8 mouse cellular contexts compared by ENCODE assay signal in genomic region chr11:101176933-101177773, GRCm38 (mm10). TPM values are rescaled to one million over a fixed set of nuclear protein-coding genes. Genes with fewer than 3 reads are reported as not detected.
DNase-seq lines count a peak whose midpoint lies in the region; ATAC-seq lines count a peak whose summit lies in the region.

No protein-coding gene starts in this region.

- no peak overlapping the region for H3K4me3 ChIP-seq in liver, embryonic 11.5 days (ENCODE audit: low read depth, low read length)

- H3K27ac ChIP-seq in liver, embryonic 11.5 days (ENCODE audit: low read depth, low read length): no peak overlapping the region

- no peaks in the 10 kb centered on the region for H3K9me3 ChIP-seq in liver, embryonic 11.5 days (ENCODE audit: control insufficient read depth, low read length)

- no peaks in the 10 kb centered on the region for H3K36me3 ChIP-seq in liver, embryonic 11.5 days (ENCODE audit: control insufficient read depth, insufficient read depth, low read length)

- no peak for ATAC-seq in liver, embryonic 11.5 days (replicated peaks; ENCODE audit: low FRiP score)
- peak; percentile 7; the same call in 1 of the 2 replicates for ATAC-seq in granulocyte monocyte progenitor cell, adult 5-6 weeks (replicated peaks; ENCODE audit: poor library complexity, severe bottlenecking)
- peak; percentile 53 for ATAC-seq in neutrophil, adult 5-6 weeks (ENCODE audit: extremely low read depth, insufficient number of reproducible peaks, low FRiP score, poor library complexity, severe bottlenecking)

- H3K4me1 ChIP-seq in liver, embryonic 11.5 days (replicated peaks; ENCODE audit: control insufficient read depth, insufficient read depth, low read length): peaks cover 25% of the 10 kb centered on the region

- DNase-seq in liver: peak; percentile 59
- DNase-seq in liver, embryonic 11.5 days (ENCODE audit: low spot score): no peak
- peak; percentile 96 for DNase-seq in cerebellum, adult 9-10 months
- DNase-seq in kidney, postnatal 14 days: peak; percentile 65
- peak; percentile 50 to 55 for DNase-seq in lung, adult 18-20 months
- peak; percentile 12 for DNase-seq in yolk sac, embryonic 10.5 days (ENCODE audit: low spot score)

- 34% methylated on average over 22 of the region's 22 CpGs for WGBS in liver, embryonic 11.5 days

- no peak overlapping the region for H3K9ac ChIP-seq in liver, embryonic 11.5 days (ENCODE audit: low read depth, low read length)

- peaks cover 71% of the 10 kb centered on the region for H3K27me3 ChIP-seq in liver, embryonic 11.5 days (replicated peaks; ENCODE audit: control insufficient read depth, insufficient read depth, low read length)

- H3K4me2 ChIP-seq in liver, embryonic 11.5 days: no peak overlapping the region

RNA-seq across cellular contexts. Expression of gene Ccr10, which starts 1.9 kb away (rescaled TPM):
- polyA plus RNA-seq in liver, embryonic 11.5 days (2014; fragmentation: Nextera tagmentation; extraction: Ambion mirVana): 0.10 TPM in 1 of 2 replicates, not detected in the other
- total RNA-seq in granulocyte monocyte progenitor cell, adult 5-6 weeks (2014; fragmentation: Nextera tagmentation): not detected in 2 replicates
- total RNA-seq in granulocyte monocyte progenitor cell, adult 5-6 weeks (2017): 0.09 TPM in 1 of 2 replicates, not detected in the other
- total RNA-seq in neutrophil, adult 5-6 weeks (2017): not detected in 2 replicates

RNA-seq across cellular contexts. Expression of gene Plekhh3, which starts 6.0 kb away (rescaled TPM):
- polyA plus RNA-seq in liver, embryonic 11.5 days (2014; fragmentation: Nextera tagmentation; extraction: Ambion mirVana): 3.4 and 3.8 TPM in 2 replicates
- 1.4 TPM in 1 of 2 replicates, not detected in the other for total RNA-seq in granulocyte monocyte progenitor cell, adult 5-6 weeks (2014; fragmentation: Nextera tagmentation)
- total RNA-seq in granulocyte monocyte progenitor cell, adult 5-6 weeks (2017): 0.47 TPM in 1 of 2 replicates, not detected in the other
- 0.37 and 0.81 TPM in 2 replicates for total RNA-seq in neutrophil, adult 5-6 weeks (2017)

RNA-seq across cellular contexts. Expression of gene Cntnap1, which starts 6.8 kb away (rescaled TPM):
- polyA plus RNA-seq in liver, embryonic 11.5 days (2014; fragmentation: Nextera tagmentation; extraction: Ambion mirVana): 0.34 and 0.40 TPM in 2 replicates
- 0.41 and 0.83 TPM in 2 replicates for total RNA-seq in granulocyte monocyte progenitor cell, adult 5-6 weeks (2014; fragmentation: Nextera tagmentation)
- total RNA-seq in granulocyte monocyte progenitor cell, adult 5-6 weeks (2017): 0.36 and 0.65 TPM in 2 replicates
- not detected in 2 replicates for total RNA-seq in neutrophil, adult 5-6 weeks (2017)

RNA-seq across cellular contexts. Expression of gene Tubg2, which starts 21.4 kb away (rescaled TPM):
- polyA plus RNA-seq in liver, embryonic 11.5 days (2014; fragmentation: Nextera tagmentation; extraction: Ambion mirVana): 1.3 and 1.8 TPM in 2 replicates
- not detected in 2 replicates for total RNA-seq in granulocyte monocyte progenitor cell, adult 5-6 weeks (2014; fragmentation: Nextera tagmentation)
- not detected in 2 replicates for total RNA-seq in granulocyte monocyte progenitor cell, adult 5-6 weeks (2017)
- 0.35 TPM in 1 of 2 replicates, not detected in the other for total RNA-seq in neutrophil, adult 5-6 weeks (2017)

RNA-seq across cellular contexts. Expression of gene Ezh1, which starts 49.1 kb away (rescaled TPM):
- 11.8 and 12.4 TPM in 2 replicates for polyA plus RNA-seq in liver, embryonic 11.5 days (2014; fragmentation: Nextera tagmentation; extraction: Ambion mirVana)
- 15.2 and 31.0 TPM in 2 replicates for total RNA-seq in granulocyte monocyte progenitor cell, adult 5-6 weeks (2014; fragmentation: Nextera tagmentation)
- 13.6 and 17.7 TPM in 2 replicates for total RNA-seq in granulocyte monocyte progenitor cell, adult 5-6 weeks (2017)
- 99.1 and 110 TPM in 2 replicates for total RNA-seq in neutrophil, adult 5-6 weeks (2017)
